Mouse (Mus musculus) telencephalon, adult 2 months (tissue): Measurements from ENCODE around the gene Nr1i3.
A peak's percentile ranks its signal among the peaks of the same experiment; 100 is the strongest.
"Not testable (repeated sequence)": the region's sequence is repeated elsewhere in the genome, so short reads cannot be mapped to it uniquely, and the experiment has no call there.

Source experiments
- DNase-seq: peaks from one replicate; pipeline ENCODE4 v3.0.0-alpha.2; 2011; ENCODE audit warnings: low read depth, low spot score

Nr1i3 gene

DNA sequence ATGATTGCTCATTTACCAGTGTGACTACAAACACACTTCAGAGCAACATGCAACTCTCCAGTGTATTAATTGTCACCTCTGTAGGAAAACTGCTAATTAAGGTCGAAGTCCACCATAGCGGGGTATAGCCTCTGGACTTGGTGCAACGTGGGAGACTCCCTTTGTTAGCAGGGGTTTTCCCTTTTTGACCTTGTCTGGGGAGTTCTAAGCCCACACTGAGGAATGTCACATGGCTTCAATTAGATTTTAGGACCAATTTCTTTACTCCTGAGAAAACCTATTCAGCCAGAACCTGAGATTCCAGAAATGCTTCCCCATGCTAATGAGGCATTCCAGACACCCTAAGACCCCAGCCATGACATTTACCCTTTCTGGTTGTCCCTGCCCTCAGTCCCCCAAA lies 16.4 kb downstream of the Nr1i3 start:
- no peak for DNase-seq

- no peak for DNase-seq
Observed at GRCm38 (mm10) chr1:171231844-171232243, 18.1 kb downstream of the Nr1i3 start.

- no peak for DNase-seq
Observed at GRCm38 (mm10) chr1:171232348-171232747, 18.6 kb downstream of the Nr1i3 start.

DNA sequence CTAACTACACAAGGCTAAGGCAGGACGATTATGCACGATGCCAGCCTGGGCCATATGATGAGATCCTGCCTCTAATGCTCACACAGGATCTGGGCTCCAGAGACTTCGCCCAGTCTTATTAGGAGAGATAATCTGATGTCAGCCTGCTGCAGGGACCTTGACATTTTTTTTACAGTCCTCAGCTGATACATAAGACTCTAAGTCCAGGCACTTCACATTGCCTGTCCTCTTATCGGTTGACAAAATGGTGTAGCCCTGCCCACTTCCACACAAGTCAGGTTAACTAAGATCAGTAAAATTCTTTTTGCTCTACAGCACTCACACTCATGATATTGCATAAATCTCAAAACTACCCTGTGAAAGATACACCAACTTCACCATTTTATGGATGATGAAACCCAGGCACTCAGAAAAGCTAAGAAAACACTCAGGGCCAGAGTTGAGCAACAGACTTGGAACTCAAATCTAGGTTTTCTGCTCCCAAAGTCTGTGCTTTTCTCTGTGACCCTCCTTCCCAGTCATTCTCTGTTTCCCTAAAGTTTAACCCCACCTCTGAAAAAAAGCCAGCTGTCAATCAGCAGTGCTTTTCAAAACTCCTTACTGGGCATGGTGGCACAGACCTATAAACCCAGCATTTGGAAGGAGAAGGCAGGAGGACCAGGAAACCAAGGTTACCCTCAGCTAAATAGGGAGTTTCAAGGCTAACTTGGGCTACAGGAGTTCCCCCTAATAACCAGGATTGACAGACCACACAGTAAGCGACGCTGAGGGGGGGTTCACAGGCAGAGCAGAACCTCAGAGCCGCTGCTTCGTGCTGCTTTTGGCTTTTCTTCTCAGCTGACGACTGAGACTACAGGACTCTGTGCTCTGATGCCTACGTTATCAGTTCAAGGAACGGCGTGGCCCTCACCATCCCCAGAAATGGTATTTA lies 19.3 kb downstream of the Nr1i3 start:
- no peak for DNase-seq

DNA sequence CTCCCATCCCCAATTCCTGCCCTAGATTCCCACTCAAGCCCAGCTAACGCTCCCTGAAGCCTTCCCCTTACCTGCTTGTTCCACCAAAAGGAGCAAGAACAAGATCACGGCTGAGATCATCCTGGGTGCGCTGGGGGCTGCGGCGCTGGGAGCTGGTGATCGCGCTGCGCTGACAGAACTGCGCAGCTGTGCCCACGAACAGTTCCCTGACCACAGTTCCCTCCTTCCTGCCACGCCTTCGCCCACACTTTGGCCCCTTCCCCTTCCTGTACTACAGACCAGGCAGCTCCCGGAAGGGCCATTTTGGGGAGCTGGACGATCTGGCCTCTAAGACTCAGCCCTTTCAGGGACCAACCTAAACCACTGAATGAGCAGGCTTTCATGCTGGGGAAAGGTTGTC lies 20.4 kb downstream of the Nr1i3 start, which contains the start of gene Fcer1g:
Gene Fcer1g (minus strand): TSS at position 240 of the 400 bp plus-strand sequence.
- no peak for DNase-seq

GRCm38 (mm10) chr1:171234538-171234937 lies 20.8 kb downstream of the Nr1i3 start:
- DNase-seq = no peak

DNA sequence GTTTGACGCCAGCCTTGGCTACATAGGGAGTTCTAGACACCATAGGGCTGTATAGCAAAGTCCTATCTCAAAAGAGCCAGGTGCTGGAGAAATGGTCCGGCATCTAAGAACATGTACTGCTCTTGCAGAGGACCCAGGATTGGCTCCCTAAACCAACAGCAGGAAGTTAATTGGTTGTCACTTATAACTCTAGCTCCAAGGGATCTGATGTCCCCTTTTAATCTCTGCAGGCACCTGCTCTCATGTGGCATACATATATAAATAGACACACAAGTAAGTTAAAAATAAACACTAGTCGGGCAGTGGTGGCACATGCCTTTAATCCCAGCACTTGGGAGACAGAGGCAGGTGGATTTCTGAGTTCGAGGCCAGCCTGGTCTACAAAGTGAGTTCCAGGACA lies 22.0 kb downstream of the Nr1i3 start:
- DNase-seq = no peak

DNA sequence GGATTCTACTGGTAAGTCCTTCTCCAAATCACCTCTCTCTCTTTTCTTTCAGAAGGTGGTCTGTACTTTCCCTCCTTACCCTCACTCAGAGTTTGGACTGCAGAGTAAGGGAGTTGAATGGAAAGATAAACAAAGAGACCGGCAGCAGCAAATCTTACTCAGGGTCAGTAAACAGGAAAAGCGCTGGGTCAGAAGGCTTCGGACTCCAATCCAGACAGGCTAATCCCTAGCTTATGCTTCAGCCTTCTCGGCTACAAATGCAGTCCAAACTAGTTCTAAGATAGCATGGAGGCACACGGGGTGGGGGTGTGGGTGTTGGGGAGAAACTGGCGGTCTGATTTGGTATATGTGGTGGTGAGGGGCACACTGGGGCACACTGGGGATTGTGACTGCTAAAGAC lies 23.7 kb downstream of the Nr1i3 start:
- DNase-seq = no peak

DNA sequence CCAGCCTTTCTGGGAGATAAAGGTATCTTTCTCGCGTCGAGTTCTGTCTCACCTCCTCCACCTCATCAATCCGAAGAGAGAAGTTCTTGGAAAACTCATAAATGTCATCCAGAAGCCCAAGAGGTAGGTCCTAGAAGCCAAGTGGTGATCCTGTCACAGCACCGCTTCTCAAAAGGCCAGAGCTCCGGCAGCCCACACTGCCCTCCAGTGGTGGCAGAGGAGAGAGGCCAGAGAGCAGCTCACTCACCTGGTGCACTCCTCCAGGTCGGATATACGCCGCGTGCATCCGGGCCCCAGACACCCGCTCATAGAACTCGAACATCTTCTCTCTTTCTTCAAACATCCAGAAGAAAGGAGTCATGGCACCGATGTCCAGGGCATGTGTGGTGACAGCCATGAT lies 24.7 kb downstream of the Nr1i3 start:
- DNase-seq = no peak

DNA sequence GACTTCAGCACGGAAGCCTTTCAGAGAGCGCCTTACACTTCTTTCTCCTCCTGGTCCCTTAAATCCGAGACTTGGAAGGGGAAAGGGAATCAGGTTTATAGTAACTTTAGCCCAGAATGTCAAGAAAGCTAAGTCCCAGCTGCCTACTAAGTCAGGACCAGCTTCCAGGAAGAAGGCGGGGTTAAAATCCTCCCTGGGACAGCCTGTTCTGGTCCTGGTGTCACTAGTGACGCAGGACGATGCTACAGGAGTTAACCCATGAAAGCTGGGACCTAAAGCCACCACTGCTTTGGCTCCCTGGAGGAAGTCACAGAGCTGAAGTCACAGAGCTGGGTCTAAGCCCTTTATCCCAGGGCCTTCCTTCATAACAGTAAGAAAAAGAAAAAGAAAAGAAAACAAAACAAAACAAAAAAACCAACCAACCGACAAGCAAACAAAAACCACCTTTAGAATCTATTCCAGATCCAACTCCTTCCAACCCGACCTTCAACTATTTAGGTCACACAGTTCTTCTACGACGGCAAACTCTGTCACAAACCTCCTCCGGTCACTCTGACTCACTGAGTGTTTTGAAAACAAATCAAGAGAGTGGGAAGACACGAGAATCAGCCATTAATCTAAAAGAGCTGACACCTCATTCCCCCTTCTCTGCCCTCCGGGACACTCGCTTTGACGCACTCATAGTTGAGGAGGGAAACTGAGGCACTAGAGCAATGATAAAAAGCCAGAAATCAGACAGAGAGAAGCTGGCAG lies 26.4 kb downstream of the Nr1i3 start:
- no peak for DNase-seq

DNA sequence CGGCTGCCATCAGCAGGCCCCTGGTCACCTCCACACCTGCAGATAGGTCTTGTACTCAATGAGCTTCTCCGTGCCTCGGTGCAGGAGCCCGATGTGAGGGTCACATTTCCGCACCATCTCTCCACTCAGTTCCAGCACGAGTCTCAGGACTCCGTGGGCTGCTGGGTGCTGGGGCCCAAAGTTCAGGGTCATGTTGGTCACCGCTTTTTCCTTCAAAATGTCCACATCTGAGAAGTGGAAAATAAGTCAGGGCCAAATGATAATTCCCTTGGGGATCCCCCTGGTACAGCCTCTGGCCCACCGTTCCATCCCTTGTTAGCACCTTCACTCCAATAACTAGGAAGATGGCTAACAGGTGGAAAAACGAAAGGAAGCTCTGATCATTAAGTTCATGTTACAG lies 27.1 kb downstream of the Nr1i3 start:
- no peak for DNase-seq

DNA sequence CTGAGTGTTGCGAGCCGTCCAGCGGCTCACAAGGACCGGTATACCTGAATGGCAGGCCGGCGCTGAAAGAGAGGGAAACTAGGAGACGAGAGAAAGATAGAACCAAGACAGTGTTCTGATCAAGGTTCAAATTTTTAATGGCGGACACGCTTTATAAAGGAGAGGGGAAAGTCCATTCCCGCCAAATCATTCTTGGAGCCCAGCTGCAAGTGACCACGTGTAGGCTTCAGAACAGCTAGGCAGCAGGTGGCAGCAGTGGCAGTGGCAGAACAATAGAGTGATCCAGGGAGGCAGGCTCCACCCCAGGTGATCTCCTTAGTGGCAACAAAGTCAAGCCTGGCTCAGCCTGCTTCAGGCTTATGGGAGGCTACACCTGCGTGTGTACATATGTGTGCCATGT lies 28.2 kb downstream of the Nr1i3 start:
- DNase-seq = not testable (repeated sequence)

- DNase-seq = no peak
Observed at GRCm38 (mm10) chr1:171245353-171245752, 31.6 kb downstream of the Nr1i3 start.

DNA sequence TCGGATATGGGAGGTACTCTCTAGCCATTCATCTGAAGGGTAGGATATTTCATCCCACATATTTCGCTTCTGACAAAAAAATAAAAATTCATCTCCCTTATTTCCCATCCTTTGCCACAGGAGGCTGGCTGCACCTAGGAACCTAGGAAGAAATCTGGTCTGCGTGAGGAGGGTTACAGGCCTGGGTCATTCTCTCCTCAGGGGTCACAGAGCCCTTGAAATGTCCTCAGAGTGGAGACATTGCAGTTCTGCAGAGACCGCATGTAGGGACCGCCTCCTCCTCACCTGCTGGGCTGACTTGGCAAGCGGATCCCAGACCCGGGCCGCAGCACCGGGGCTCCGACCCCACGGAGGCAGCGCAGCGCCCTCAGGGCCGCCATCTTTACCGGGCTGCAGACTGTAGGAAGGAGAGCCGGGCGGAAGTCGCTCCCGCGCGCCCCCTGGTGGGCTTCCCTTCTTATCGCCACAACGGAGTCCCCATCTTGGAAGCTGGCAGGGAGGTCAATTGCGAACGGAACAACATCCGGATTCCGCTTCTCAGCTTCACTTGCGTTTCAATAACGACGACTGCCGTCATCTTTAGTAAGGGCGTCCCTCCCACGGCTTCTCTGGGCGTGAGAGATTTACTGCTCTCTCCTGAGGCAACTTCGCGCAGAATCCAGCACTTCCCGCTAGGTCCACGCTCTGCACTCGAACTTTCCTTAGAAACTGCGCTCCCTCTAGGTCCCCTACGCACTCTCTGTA lies 33.1 kb downstream of the Nr1i3 start:
- peak; percentile 100 for DNase-seq

- no peak for DNase-seq
Observed at GRCm38 (mm10) chr1:171247453-171247841, 33.7 kb downstream of the Nr1i3 start.

DNA sequence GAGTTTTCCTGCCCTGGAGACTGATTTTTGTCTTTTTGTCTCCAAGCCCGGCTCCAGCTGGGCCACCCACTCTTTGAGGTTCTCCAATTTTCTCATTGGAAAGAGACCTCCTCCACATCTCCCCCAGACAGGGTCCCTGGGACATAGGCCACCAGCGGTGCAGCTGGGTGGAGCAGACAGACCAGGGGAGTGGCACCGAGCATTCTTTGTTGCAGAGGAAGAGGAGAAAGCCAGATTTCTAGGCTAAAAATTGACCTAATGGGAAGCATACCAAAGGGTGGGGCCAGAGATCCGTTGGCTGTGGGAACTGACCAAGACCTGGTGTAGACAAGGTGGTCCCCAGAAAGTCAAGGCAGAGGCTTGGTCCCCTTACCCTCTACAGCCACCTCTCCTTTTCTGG lies 34.1 kb downstream of the Nr1i3 start:
- no peak for DNase-seq

DNA sequence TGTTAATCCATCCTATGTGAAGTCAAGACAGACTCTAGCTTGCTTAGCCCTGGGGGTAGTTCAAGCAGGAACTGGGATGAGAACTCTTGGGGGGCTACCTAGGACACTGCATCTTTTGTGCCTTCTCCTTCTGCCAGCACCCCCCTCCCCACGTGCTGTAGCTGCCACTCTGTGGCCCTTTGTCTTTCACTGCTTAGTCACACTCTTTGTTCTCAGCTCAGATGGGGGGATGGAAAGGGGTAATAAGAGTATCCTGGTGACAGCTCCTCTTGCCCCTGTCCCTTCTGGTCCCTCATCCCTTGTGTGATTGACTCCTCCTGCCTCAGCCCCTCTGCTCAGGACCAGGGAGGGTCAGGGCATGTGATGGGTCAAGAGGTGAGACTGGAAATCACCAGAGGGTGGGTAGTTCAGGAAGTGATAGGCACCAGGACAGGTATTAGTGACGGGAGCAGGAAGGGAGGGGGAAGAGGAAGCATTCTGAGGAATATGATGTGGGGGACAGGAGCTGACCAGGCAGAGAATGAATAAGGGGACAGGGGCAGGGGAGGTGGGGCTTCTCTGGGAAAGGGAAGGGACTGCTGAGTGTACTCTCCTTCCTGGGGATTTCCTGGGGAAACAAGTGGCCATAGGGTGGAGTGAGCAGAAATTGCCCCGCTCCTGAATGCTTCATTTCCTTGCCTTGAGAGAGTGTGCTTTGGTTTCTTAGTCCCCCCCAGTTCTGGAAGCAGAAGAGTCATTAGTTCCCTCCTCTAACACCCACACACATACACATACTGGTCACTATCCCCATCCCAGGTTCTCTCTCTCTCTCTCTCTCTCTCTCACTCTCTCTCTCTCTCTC lies 34.8 kb downstream of the Nr1i3 start:
- peak; percentile 55 for DNase-seq

GRCm38 (mm10) chr1:171249913-171250600 lies 36.3 kb downstream of the Nr1i3 start, which contains the start of gene Adamts4:
Gene Adamts4 (plus strand): TSS chr1:171250421.
- peak; percentile 55 for DNase-seq

- no peak for DNase-seq
Observed at GRCm38 (mm10) chr1:171250680-171251593, 37.2 kb downstream of the Nr1i3 start, which contains the start of gene Ndufs2. Gene Ndufs2 (minus strand): TSS chr1:171251388.
